Mouse (Mus musculus) lung, embryonic 15.5 days (tissue): ENCODE results near the gene Batf3. TPM values are rescaled to one million over a fixed set of nuclear protein-coding genes. Genes with fewer than 3 reads are reported as not detected.

Experiments
- ATAC-seq: fragments of 200-750 bp; cut with Nextera tagmentation; 2 replicates; pipeline ENCODE4 v1.8.0; 2017; ENCODE audit warnings: moderate number of reproducible peaks, borderline replicate concordance; ENCODE audit not compliant: low FRiP score, low TSS enrichment; ENCODE audit errors: extremely low read depth
- H3K27ac ChIP-seq: fragments of 300-500 bp; sonication (generic); 2 replicates; pipeline ENCODE4 v1.5.1; 2015; ENCODE audit warnings: moderate library complexity, mild to moderate bottlenecking, inconsistent platforms
- H3K27me3 ChIP-seq: fragments of 300-500 bp; sonication (generic); 2 replicates; pipeline ENCODE4 v1.6.1; 2015; ENCODE audit warnings: inconsistent platforms
- H3K36me3 ChIP-seq: fragments of 300-500 bp; sonication (generic); 2 replicates; pipeline ENCODE4 v1.6.1; 2015; ENCODE audit warnings: inconsistent platforms
- H3K4me1 ChIP-seq: fragments of 300-500 bp; sonication (generic); 2 replicates; pipeline ENCODE4 v1.6.1; 2015; ENCODE audit warnings: inconsistent platforms
- H3K4me2 ChIP-seq: fragments of 300-500 bp; sonication (generic); 2 replicates; pipeline ENCODE4 v1.6.1; 2015; ENCODE audit warnings: inconsistent platforms, mild to moderate bottlenecking, moderate library complexity
- H3K4me3 ChIP-seq: fragments of 300-500 bp; sonication (generic); 2 replicates; pipeline ENCODE4 v1.5.1; 2015; ENCODE audit warnings: mild to moderate bottlenecking, inconsistent platforms
- H3K9ac ChIP-seq: fragments of 300-500 bp; sonication (generic); 2 replicates; pipeline ENCODE4 v1.6.1; 2015; ENCODE audit warnings: inconsistent platforms
- H3K9me3 ChIP-seq: fragments of 300-500 bp; sonication (generic); 2 replicates; pipeline ENCODE4 v1.6.1; 2016; ENCODE audit warnings: inconsistent platforms
- WGBS: fragments of 180-500 bp; shearing (Covaris S2); methylation state at CpG from one replicate; pipeline ENCODE4 v1.1.7; 2015; 5-methylcytosine and 5-hydroxymethylcytosine counted together
- polyA plus RNA-seq: library from polyadenylated mRNA; unstranded; fragments of >200 nt; fragmentation: Nextera tagmentation; extraction: Ambion mirVana; gene quantifications from 2 replicates; pipeline ENCODE4 v1.2.1, GENCODE M21; 2015

Gene Batf3
- polyA plus RNA-seq, 1 experiment from 2014 or later, result 9.3 TPM

DNA sequence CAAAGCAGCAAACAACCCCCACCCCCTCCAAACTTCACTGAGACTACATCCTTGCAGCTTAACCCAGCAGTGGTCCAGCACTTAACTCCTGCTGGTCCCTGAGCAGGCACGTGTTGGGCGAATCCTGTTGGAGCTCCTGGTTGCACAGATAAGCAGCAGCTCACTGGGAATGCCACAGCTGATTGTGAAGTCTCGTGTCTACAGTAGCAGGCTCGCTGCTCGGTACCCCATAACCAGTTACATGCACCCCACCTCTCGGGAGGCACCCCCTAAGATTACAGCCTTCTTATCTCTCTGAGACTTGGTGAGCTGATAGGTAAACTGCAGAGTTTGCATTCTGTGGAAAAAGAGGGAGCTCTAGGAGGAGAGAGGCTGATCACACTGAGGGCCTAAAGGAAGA lies 8.3 kb upstream of the Batf3 start:
- H3K4me3 ChIP-seq, result no peak overlapping the region
- no peaks in the 10 kb centered on the region for H3K9me3 ChIP-seq
- WGBS, result 47% methylated on average over 6 of the region's 6 CpGs

DNA sequence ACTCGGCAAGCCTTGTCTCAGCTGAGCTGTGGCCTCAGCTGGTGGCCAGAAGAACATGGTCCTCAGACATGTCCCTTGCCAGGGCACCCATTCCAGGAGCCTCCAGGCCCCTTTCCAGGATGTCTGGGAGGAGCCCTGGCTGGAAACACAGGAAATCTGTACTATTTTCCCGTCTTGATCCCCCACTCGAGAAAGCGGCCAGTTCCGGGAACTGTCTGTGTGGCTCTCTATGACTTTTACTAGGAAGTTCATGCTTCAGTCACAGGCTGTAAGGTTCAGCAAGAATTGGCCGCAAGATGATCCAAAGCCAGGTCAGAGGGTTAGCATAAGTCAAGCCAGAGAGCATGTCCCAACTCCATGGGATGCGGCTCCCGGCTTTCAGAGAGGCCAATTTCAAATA lies 5.6 kb upstream of the Batf3 start:
- Histone ChIP-seq H3K4me1 (peaks cover 14% of the 10 kb centered on the region), H3K9me3 (no peaks in the 10 kb centered on the region), H3K4me2 (no peak overlapping the region), H3K4me3 (no peak overlapping the region), H3K27ac (no peak overlapping the region; the same call in 1 of the 2 replicates), H3K36me3 (no peaks in the 10 kb centered on the region), H3K9ac (no peak overlapping the region), H3K27me3 (no peaks in the 10 kb centered on the region)
- ATAC-seq, result no peak
- WGBS, result 67% methylated on average over 8 of the region's 8 CpGs

More for the DNA sequence above, 8.3 kb upstream of the Batf3 start:
- 0 out of 2 replicates have a peak, but pooled peaks cover 7% of the 10 kb centered on the region for H3K36me3 ChIP-seq
- no peak for ATAC-seq
- no peaks in the 10 kb centered on the region for H3K27me3 ChIP-seq
- no peak overlapping the region for H3K4me2 ChIP-seq
- no peak overlapping the region for H3K27ac ChIP-seq
- H3K9ac ChIP-seq, result no peak overlapping the region
- peaks cover 15% of the 10 kb centered on the region for H3K4me1 ChIP-seq

DNA sequence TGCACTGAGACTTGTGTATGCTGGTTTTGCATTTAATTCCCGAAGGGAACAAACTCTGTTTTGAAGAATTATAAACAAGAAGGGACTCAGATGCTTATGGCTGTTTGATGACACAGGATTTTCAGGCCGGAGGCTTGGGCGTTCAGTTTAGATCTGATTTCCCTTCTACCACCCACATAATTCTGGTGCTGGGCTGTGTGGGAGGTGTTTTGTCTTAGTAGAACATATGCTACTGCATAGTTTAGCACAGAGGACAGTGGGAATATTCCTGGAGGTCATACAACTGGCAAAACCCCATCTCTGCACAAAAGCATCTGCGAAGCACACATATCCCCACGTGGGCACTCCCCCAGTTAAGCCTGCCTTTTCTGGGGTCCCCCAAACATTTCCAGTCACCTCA lies 4.1 kb upstream of the Batf3 start:
- no peaks in the 10 kb centered on the region for H3K9me3 ChIP-seq
- no peak overlapping the region for H3K4me3 ChIP-seq
- no peak overlapping the region for H3K4me2 ChIP-seq
- ATAC-seq, result no peak
- no peaks in the 10 kb centered on the region for H3K36me3 ChIP-seq
- 0 out of 2 replicates have a peak, but pooled peaks cover 3% of the 10 kb centered on the region for H3K27me3 ChIP-seq
- H3K9ac ChIP-seq, result no peak overlapping the region
- WGBS, result 45% methylated on average over 5 of the region's 5 CpGs
- no peak overlapping the region for H3K27ac ChIP-seq
- H3K4me1 ChIP-seq, result peaks cover 27% of the 10 kb centered on the region

DNA sequence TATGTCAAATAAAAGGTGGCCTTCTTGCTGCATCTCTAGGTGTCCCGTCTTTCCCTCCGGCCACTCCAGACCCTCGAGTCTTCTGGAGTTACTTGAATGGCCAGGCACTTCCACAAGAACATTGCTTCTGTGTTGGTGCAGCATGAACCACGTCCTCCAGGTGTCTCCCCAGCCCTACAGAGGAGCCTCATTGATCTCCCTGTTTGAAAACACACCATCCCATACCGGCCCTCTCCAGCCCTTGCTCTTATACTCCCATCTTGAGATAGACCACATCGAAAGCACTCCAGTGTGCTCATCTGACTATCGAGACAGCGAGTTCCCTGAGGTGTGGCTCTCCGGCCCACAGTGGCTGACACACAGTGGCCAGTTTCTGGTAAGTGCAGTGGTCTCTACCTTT lies 2.6 kb upstream of the Batf3 start:
- H3K27ac ChIP-seq, result no peak overlapping the region
- peaks cover 34% of the 10 kb centered on the region for H3K4me1 ChIP-seq
- no peak overlapping the region for H3K4me2 ChIP-seq
- no peak for ATAC-seq
- H3K27me3 ChIP-seq, result peaks cover 14% of the 10 kb centered on the region; the same call in 1 of the 2 replicates
- no peaks in the 10 kb centered on the region for H3K9me3 ChIP-seq
- WGBS, result 66% methylated on average over 9 of the region's 9 CpGs
- no peak overlapping the region for H3K4me3 ChIP-seq
- H3K36me3 ChIP-seq, result no peaks in the 10 kb centered on the region
- no peak overlapping the region for H3K9ac ChIP-seq

DNA sequence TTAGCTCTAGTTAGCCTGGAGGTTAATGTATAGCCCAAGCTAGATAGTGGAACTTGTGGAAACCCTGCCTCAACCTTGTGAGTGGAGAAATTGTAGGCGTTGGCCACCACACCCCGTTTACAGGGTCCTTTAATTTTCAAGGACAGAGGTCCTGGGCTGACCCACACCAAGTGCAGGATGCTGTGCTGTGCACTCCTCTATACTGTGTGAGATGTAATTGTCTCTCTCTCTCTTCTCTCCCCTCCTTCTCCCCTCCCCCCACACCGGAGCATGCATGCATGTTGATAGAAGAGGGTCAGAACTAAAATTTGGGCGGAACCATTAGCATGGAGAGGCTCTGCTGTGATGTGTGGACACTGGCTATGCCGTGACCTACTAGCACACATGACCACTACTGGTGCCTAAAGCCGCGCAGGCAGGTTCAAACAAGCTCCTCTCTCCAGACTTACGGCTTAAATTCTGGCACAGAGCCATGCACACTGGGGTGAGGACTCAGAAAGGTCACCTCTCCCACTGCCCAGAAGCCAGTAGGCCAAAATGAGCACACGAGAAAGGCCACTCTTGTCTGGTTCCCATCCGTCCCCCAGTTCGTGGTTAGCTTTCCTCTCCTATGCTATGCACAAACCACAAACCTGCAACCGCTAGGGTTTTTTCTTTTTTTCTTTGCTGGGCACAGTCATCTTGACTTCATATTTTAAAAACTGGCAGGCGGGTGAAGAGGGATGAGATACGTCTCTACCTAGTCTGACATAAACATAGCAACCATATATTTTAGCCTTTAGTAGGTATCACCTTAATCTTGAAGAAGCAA lies 571 bp upstream of the Batf3 start:
- H3K27ac ChIP-seq, result no peak overlapping the region
- WGBS, result 35% methylated on average over 14 of the region's 14 CpGs
- H3K4me2 ChIP-seq, result peak overlapping the region; percentile 100
- no peak for ATAC-seq
- peak overlapping the region; percentile 70 for H3K4me3 ChIP-seq
- H3K4me1 ChIP-seq, result peaks cover 34% of the 10 kb centered on the region
- H3K27me3 ChIP-seq, result peaks cover 14% of the 10 kb centered on the region; the same call in 1 of the 2 replicates
- no peaks in the 10 kb centered on the region for H3K36me3 ChIP-seq
- H3K9ac ChIP-seq, result no peak overlapping the region; the same call in 1 of the 2 replicates
- no peaks in the 10 kb centered on the region for H3K9me3 ChIP-seq

DNA sequence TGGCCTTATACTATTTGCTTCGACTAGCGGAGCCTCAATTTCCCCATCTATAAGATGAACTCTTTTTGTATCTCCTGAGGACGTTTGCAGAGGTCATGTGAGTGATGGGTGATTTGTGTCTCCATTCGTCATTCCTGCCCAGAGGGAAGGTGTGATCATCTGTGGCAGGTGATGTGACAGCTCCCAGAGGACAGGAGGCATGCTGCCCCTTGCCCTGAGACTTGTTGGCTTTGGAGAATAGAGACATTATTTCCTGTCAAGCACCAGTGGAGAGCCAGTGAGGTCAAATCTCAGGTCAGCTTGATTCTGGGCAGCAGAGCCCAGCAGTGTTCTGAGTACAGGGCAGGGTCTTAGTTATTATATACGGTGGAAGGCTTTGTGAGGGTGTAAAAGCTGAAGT lies 1.5 kb downstream of the Batf3 start:
- Histone ChIP-seq H3K27me3 (peaks cover 14% of the 10 kb centered on the region; the same call in 1 of the 2 replicates), H3K4me2 (peak overlapping the region; percentile 100), H3K27ac (no peak overlapping the region), H3K4me1 (peaks cover 23% of the 10 kb centered on the region), H3K4me3 (peak overlapping the region; percentile 70), H3K36me3 (no peaks in the 10 kb centered on the region), H3K9ac (no peak overlapping the region), H3K9me3 (no peaks in the 10 kb centered on the region)
- no peak for ATAC-seq
- 27% methylated on average over 5 of the region's 5 CpGs for WGBS

DNA sequence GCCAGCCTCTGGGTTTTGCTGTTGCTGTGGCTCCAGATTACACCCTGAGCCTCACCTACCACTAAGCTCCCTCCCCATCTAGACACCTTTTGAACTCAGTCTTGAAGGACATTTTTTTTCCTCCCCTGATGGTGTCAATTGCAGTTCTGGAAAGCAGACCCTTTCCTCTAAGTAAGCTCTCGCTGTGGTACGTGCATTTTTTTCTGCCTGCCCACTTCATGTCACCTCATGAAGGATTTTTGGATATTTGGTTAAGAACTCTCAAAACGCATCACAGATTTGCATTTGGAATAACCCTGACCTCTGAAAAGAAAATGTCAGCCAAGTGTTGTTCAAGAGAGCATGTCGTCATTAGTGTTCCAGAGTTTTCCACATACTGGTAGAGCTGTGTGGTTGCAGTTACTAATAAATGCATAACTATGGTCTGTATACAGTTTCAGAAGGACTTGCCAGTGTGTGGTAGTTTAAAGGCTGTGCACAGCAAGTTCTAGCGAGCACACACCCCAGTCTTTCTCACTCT lies 2.2 kb downstream of the Batf3 start:
- Histone ChIP-seq H3K27ac (no peak overlapping the region), H3K4me1 (peaks cover 23% of the 10 kb centered on the region), H3K27me3 (peaks cover 14% of the 10 kb centered on the region; the same call in 1 of the 2 replicates), H3K9me3 (no peaks in the 10 kb centered on the region), H3K9ac (no peak overlapping the region), H3K4me2 (no peak overlapping the region), H3K4me3 (no peak overlapping the region), H3K36me3 (no peaks in the 10 kb centered on the region)
- ATAC-seq, result no peak
- 47% methylated on average over 5 of the region's 5 CpGs for WGBS

DNA sequence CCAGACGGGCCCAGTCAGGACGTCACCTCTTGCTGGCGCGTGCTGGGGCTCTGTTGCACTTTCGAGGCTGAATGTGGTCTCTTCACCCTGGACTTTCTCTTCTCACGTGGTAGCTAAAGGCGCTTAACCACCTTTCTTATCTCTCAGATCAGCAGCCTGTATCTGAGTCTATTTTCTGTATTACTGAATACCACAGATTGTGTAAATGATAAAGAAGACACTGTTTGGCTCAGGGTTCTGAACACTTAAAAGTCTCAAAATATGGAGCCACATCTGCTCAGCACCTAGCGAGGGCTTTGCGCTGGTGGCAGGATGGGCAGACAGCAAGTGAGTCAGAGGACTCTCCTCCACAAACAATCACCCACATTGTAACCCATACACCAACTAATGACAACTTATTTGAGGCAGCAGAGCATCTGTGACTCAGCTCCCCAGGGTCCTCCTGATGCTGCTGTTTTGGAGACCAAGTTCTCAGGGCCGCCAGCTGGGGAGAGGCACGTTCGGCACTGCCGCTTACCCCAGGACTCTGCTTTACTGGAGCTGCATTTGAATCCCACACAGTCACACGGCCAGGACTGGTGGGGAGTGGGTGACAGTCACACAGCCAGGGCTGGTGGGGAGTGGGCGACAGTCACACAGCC lies 5.2 kb downstream of the Batf3 start:
- Histone ChIP-seq H3K9me3 (no peaks in the 10 kb centered on the region), H3K4me1 (peaks cover 12% of the 10 kb centered on the region), H3K9ac (no peak overlapping the region), H3K27ac (no peak overlapping the region), H3K4me2 (no peak overlapping the region), H3K36me3 (no peaks in the 10 kb centered on the region), H3K4me3 (no peak overlapping the region), H3K27me3 (peaks cover 14% of the 10 kb centered on the region; the same call in 1 of the 2 replicates)
- 76% methylated on average over 15 of the region's 15 CpGs for WGBS
- ATAC-seq, result no peak

DNA sequence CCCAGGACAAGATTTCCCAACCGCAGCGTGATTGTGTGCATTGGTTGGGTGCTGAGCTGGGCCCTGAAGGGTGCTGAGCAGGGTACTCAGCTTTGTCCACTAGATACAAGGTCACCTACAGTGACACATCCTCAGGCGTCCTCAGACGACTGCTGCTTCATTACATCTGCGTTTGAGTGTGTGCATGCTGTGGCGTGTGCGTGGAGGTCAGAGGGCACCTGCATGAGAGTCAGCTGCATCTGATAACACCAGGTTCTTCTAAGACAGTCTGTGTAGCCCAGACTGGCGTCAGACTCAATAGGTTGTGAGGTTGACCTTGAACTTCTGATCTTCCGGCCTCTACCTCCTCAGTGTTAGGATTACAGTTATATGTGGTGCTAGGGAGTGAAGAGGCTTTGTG lies 7.6 kb downstream of the Batf3 start:
- Histone ChIP-seq H3K4me2 (no peak overlapping the region), H3K4me1 (no peaks in the 10 kb centered on the region), H3K9me3 (no peaks in the 10 kb centered on the region), H3K27me3 (no peaks in the 10 kb centered on the region), H3K27ac (no peak overlapping the region), H3K36me3 (no peaks in the 10 kb centered on the region), H3K9ac (no peak overlapping the region), H3K4me3 (no peak overlapping the region)
- 71% methylated on average over 9 of the region's 9 CpGs for WGBS
- ATAC-seq, result no peak

DNA sequence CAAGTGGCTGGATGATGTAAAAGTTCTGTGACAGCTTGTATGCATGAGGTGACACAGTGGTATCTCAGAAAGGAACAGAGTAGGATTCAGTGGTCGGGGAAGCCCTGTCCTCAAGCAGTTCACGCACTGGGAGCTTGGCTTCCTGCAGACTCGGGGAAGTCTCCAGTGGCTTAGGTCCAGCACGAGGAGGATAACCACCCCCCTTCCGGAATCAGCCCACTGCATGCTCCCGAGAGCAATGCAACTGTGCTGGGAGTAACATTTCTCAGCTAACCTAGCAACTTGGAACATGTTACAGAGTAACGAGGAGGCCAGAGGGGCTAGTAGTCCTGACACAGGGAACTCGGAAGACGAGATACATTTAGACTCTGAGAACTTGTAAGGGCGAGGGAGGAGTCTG lies 9.7 kb downstream of the Batf3 start:
- Histone ChIP-seq H3K4me1 (peaks cover 7% of the 10 kb centered on the region), H3K4me2 (no peak overlapping the region), H3K4me3 (no peak overlapping the region), H3K9ac (no peak overlapping the region), H3K36me3 (no peaks in the 10 kb centered on the region), H3K27ac (no peak overlapping the region), H3K9me3 (no peaks in the 10 kb centered on the region), H3K27me3 (no peaks in the 10 kb centered on the region)
- WGBS, result 53% methylated on average over 10 of the region's 10 CpGs
- no peak for ATAC-seq

DNA sequence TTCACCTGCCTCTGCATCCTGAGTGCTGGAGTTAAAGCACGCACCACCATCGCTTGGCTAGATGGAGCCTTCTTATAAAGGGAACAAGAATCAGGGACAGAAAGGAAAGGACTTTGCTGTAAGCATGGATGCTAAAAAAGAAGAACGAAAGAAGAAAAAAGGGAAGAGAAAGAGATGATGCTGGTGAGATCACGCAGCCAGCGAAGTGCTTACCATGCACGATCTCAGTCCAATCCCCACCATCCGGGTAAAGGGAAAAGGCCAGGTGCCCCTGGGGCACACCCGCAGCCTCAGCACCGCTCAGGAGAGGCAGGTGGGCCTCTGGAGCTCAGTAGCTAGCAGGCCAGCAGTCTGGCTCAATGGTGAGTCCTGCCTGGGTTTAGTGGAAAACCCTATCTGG lies 12.3 kb downstream of the Batf3 start:
- no peak for ATAC-seq
- Histone ChIP-seq H3K4me1 (peaks cover 7% of the 10 kb centered on the region), H3K9me3 (no peaks in the 10 kb centered on the region), H3K27me3 (no peaks in the 10 kb centered on the region), H3K36me3 (no peaks in the 10 kb centered on the region), H3K9ac (no peak overlapping the region), H3K4me3 (no peak overlapping the region), H3K27ac (no peak overlapping the region), H3K4me2 (no peak overlapping the region)
- 87% methylated on average over 9 of the region's 9 CpGs for WGBS

DNA sequence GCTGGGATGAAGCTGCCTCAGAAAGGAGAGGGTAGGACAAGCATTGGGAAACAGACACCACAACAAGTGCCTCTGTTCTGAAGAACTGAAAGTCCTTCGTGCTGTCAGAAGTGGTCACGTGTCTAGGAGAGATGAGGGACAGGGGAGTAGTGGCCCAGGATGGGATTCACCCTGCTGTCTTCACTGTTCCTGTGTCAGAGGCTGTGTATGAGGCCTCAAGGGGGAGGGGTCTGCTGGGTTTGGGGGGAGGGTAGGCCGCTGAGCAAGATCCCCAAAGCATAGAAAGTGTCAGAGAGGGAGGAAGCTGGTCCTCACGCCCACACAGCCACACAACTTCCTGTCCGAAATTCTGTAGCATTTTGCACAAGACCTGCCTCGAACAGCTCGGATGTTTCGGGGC lies 13.5 kb downstream of the Batf3 start:
- WGBS, result 32% methylated on average over 8 of the region's 8 CpGs
- ATAC-seq, result 0 out of 2 replicates have a peak, but pooled peaks have one; percentile 37
- no peaks in the 10 kb centered on the region for H3K27me3 ChIP-seq
- no peaks in the 10 kb centered on the region for H3K36me3 ChIP-seq
- H3K9ac ChIP-seq, result no peak overlapping the region
- no peak overlapping the region for H3K4me2 ChIP-seq
- peaks cover 7% of the 10 kb centered on the region for H3K4me1 ChIP-seq
- peak overlapping the region; percentile 11; the same call in 1 of the 2 replicates for H3K27ac ChIP-seq
- H3K4me3 ChIP-seq, result no peak overlapping the region
- H3K9me3 ChIP-seq, result no peaks in the 10 kb centered on the region
